Mouse (Mus musculus): ENCODE data around the gene Morn1. TPM values are rescaled to one million over a fixed set of nuclear protein-coding genes. Genes with fewer than 3 reads are reported as not detected.
"Not testable (repeated sequence)": the region's sequence is repeated elsewhere in the genome, so short reads cannot be mapped to it uniquely, and the experiment has no call there.

Gene Morn1
- polyA plus RNA-seq, 1 experiment from 2014 or later = 4.8 TPM

- no peak overlapping the region for H3K9ac ChIP-seq (ENCODE audit: low read length)
- H3K36me3 ChIP-seq (ENCODE audit: control insufficient read depth, insufficient read depth, low read length) = peaks cover 35% of the 10 kb centered on the region
- H3K27me3 ChIP-seq (ENCODE audit: control insufficient read depth, insufficient read depth, low read length) = no peaks in the 10 kb centered on the region
- ATAC-seq (ENCODE audit: insufficient read depth, low FRiP score) = no peak
- no peak overlapping the region for H3K4me3 ChIP-seq (replicated peaks; ENCODE audit: low read length)
- no peak overlapping the region for H3K27ac ChIP-seq (ENCODE audit: low read length)
- peaks cover 16% of the 10 kb centered on the region for H3K4me1 ChIP-seq (ENCODE audit: control insufficient read depth, insufficient read depth, low read length)
- H3K4me2 ChIP-seq (ENCODE audit: low read depth, low read length) = no peak overlapping the region
- WGBS = 89% methylated on average over 5 of the region's 5 CpGs
- H3K9me3 ChIP-seq (replicated peaks; ENCODE audit: control insufficient read depth, low read length) = no peaks in the 10 kb centered on the region
Measured at GRCm38 (mm10) chr4:155070921-155071320, 15.5 kb upstream of the Morn1 start.

GRCm38 (mm10) chr4:155074418-155074817, 12.0 kb upstream of the Morn1 start:
- 81% methylated on average over 9 of the region's 9 CpGs for WGBS
- no peaks in the 10 kb centered on the region for H3K9me3 ChIP-seq (replicated peaks; ENCODE audit: control insufficient read depth, low read length)
- ATAC-seq (ENCODE audit: insufficient read depth, low FRiP score) = no peak
- H3K4me2 ChIP-seq (ENCODE audit: low read depth, low read length) = no peak overlapping the region
- no peaks in the 10 kb centered on the region for H3K4me1 ChIP-seq (ENCODE audit: control insufficient read depth, insufficient read depth, low read length)
- H3K4me3 ChIP-seq (replicated peaks; ENCODE audit: low read length) = no peak overlapping the region
- peaks cover 48% of the 10 kb centered on the region for H3K36me3 ChIP-seq (ENCODE audit: control insufficient read depth, insufficient read depth, low read length)
- H3K27ac ChIP-seq (ENCODE audit: low read length) = no peak overlapping the region
- no peak overlapping the region for H3K9ac ChIP-seq (ENCODE audit: low read length)
- no peaks in the 10 kb centered on the region for H3K27me3 ChIP-seq (ENCODE audit: control insufficient read depth, insufficient read depth, low read length)

- Histone ChIP-seq H3K27ac (ENCODE audit: low read length) (no peak overlapping the region), H3K27me3 (ENCODE audit: control insufficient read depth, insufficient read depth, low read length) (no peaks in the 10 kb centered on the region), H3K4me3 (replicated peaks; ENCODE audit: low read length) (no peak overlapping the region), H3K4me2 (ENCODE audit: low read depth, low read length) (no peak overlapping the region), H3K4me1 (ENCODE audit: control insufficient read depth, insufficient read depth, low read length) (peaks cover 4% of the 10 kb centered on the region; the same call in 1 of the 2 replicates), H3K36me3 (ENCODE audit: control insufficient read depth, insufficient read depth, low read length) (peaks cover 47% of the 10 kb centered on the region), H3K9me3 (replicated peaks; ENCODE audit: control insufficient read depth, low read length) (no peaks in the 10 kb centered on the region), H3K9ac (ENCODE audit: low read length) (no peak overlapping the region)
- no peak for ATAC-seq (ENCODE audit: insufficient read depth, low FRiP score)
- 88% methylated on average over 9 of the region's 9 CpGs for WGBS
Measured at GRCm38 (mm10) chr4:155075137-155075536, 11.2 kb upstream of the Morn1 start.

GRCm38 (mm10) chr4:155075813-155076212, 10.6 kb upstream of the Morn1 start:
- no peaks in the 10 kb centered on the region for H3K9me3 ChIP-seq (replicated peaks; ENCODE audit: control insufficient read depth, low read length)
- no peak for ATAC-seq (ENCODE audit: insufficient read depth, low FRiP score)
- no peak overlapping the region for H3K9ac ChIP-seq (ENCODE audit: low read length)
- peaks cover 44% of the 10 kb centered on the region for H3K36me3 ChIP-seq (ENCODE audit: control insufficient read depth, insufficient read depth, low read length)
- no peak overlapping the region for H3K4me2 ChIP-seq (ENCODE audit: low read depth, low read length)
- H3K4me1 ChIP-seq (ENCODE audit: control insufficient read depth, insufficient read depth, low read length) = peaks cover 5% of the 10 kb centered on the region; the same call in 1 of the 2 replicates
- 95% methylated on average over 2 of the region's 2 CpGs for WGBS
- H3K4me3 ChIP-seq (replicated peaks; ENCODE audit: low read length) = no peak overlapping the region
- no peak overlapping the region for H3K27ac ChIP-seq (ENCODE audit: low read length)
- no peaks in the 10 kb centered on the region for H3K27me3 ChIP-seq (ENCODE audit: control insufficient read depth, insufficient read depth, low read length)

GRCm38 (mm10) chr4:155076677-155077076, 9.7 kb upstream of the Morn1 start:
- Histone ChIP-seq H3K4me1 (ENCODE audit: control insufficient read depth, insufficient read depth, low read length) (peaks cover 5% of the 10 kb centered on the region; the same call in 1 of the 2 replicates), H3K27me3 (ENCODE audit: control insufficient read depth, insufficient read depth, low read length) (no peaks in the 10 kb centered on the region), H3K27ac (ENCODE audit: low read length) (no peak overlapping the region), H3K4me2 (ENCODE audit: low read depth, low read length) (no peak overlapping the region), H3K36me3 (ENCODE audit: control insufficient read depth, insufficient read depth, low read length) (peaks cover 44% of the 10 kb centered on the region), H3K4me3 (replicated peaks; ENCODE audit: low read length) (no peak overlapping the region), H3K9ac (ENCODE audit: low read length) (no peak overlapping the region), H3K9me3 (replicated peaks; ENCODE audit: control insufficient read depth, low read length) (no peaks in the 10 kb centered on the region)
- WGBS = 52% methylated on average over 9 of the region's 9 CpGs
- no peak for ATAC-seq (ENCODE audit: insufficient read depth, low FRiP score)

GRCm38 (mm10) chr4:155078808-155079207, 7.6 kb upstream of the Morn1 start:
- H3K27me3 ChIP-seq (ENCODE audit: control insufficient read depth, insufficient read depth, low read length); H3K27ac ChIP-seq (ENCODE audit: low read length); ATAC-seq (ENCODE audit: insufficient read depth, low FRiP score); H3K4me2 ChIP-seq (ENCODE audit: low read depth, low read length); H3K9ac ChIP-seq (ENCODE audit: low read length); H3K4me3 ChIP-seq (replicated peaks; ENCODE audit: low read length); H3K9me3 ChIP-seq (replicated peaks; ENCODE audit: control insufficient read depth, low read length): not testable (repeated sequence)
- WGBS = 79% methylated on average over 10 of the region's 10 CpGs
- H3K36me3 ChIP-seq (ENCODE audit: control insufficient read depth, insufficient read depth, low read length) = peaks cover 43% of the 10 kb centered on the region
- H3K4me1 ChIP-seq (ENCODE audit: control insufficient read depth, insufficient read depth, low read length) = peaks cover 12% of the 10 kb centered on the region

GRCm38 (mm10) chr4:155079666-155080065, 6.7 kb upstream of the Morn1 start:
- H3K36me3 ChIP-seq (ENCODE audit: control insufficient read depth, insufficient read depth, low read length) = peaks cover 40% of the 10 kb centered on the region
- no peak overlapping the region for H3K9ac ChIP-seq (ENCODE audit: low read length)
- ATAC-seq (ENCODE audit: insufficient read depth, low FRiP score) = no peak
- 74% methylated on average over 6 of the region's 6 CpGs for WGBS
- H3K27ac ChIP-seq (ENCODE audit: low read length) = peak overlapping the region; percentile 66
- no peaks in the 10 kb centered on the region for H3K9me3 ChIP-seq (replicated peaks; ENCODE audit: control insufficient read depth, low read length)
- peaks cover 17% of the 10 kb centered on the region for H3K4me1 ChIP-seq (ENCODE audit: control insufficient read depth, insufficient read depth, low read length)
- no peak overlapping the region for H3K4me3 ChIP-seq (replicated peaks; ENCODE audit: low read length)
- no peaks in the 10 kb centered on the region for H3K27me3 ChIP-seq (ENCODE audit: control insufficient read depth, insufficient read depth, low read length)
- H3K4me2 ChIP-seq (ENCODE audit: low read depth, low read length) = no peak overlapping the region

GRCm38 (mm10) chr4:155083553-155083952, 2.8 kb upstream of the Morn1 start:
- Histone ChIP-seq H3K27ac (ENCODE audit: low read length) (no peak overlapping the region), H3K9ac (ENCODE audit: low read length) (peak overlapping the region; percentile 13; the same call in 1 of the 2 replicates), H3K36me3 (ENCODE audit: control insufficient read depth, insufficient read depth, low read length) (peaks cover 19% of the 10 kb centered on the region), H3K4me2 (ENCODE audit: low read depth, low read length) (no peak overlapping the region), H3K9me3 (replicated peaks; ENCODE audit: control insufficient read depth, low read length) (no peaks in the 10 kb centered on the region), H3K4me3 (replicated peaks; ENCODE audit: low read length) (no peak overlapping the region), H3K4me1 (ENCODE audit: control insufficient read depth, insufficient read depth, low read length) (peaks cover 27% of the 10 kb centered on the region), H3K27me3 (ENCODE audit: control insufficient read depth, insufficient read depth, low read length) (no peaks in the 10 kb centered on the region)
- WGBS = 82% methylated on average over 4 of the region's 4 CpGs
- no peak for ATAC-seq (ENCODE audit: insufficient read depth, low FRiP score)

- ATAC-seq (ENCODE audit: insufficient read depth, low FRiP score) = no peak
- Histone ChIP-seq H3K4me1 (ENCODE audit: control insufficient read depth, insufficient read depth, low read length) (peaks cover 27% of the 10 kb centered on the region), H3K27ac (ENCODE audit: low read length) (no peak overlapping the region), H3K9ac (ENCODE audit: low read length) (peak overlapping the region; percentile 91), H3K36me3 (ENCODE audit: control insufficient read depth, insufficient read depth, low read length) (peaks cover 18% of the 10 kb centered on the region; the same call in 1 of the 2 replicates), H3K4me2 (ENCODE audit: low read depth, low read length) (peak overlapping the region; percentile 94), H3K27me3 (ENCODE audit: control insufficient read depth, insufficient read depth, low read length) (no peaks in the 10 kb centered on the region), H3K4me3 (replicated peaks; ENCODE audit: low read length) (peak overlapping the region; percentile 79), H3K9me3 (replicated peaks; ENCODE audit: control insufficient read depth, low read length) (no peaks in the 10 kb centered on the region)
- WGBS = 71% methylated on average over 7 of the region's 7 CpGs
Measured at GRCm38 (mm10) chr4:155084351-155084750, 2.0 kb upstream of the Morn1 start.

All from stomach, embryonic 16.5 days (tissue).